Comparison of ENCODE assay signal across 30 mouse cellular contexts in the genomic region with DNA sequence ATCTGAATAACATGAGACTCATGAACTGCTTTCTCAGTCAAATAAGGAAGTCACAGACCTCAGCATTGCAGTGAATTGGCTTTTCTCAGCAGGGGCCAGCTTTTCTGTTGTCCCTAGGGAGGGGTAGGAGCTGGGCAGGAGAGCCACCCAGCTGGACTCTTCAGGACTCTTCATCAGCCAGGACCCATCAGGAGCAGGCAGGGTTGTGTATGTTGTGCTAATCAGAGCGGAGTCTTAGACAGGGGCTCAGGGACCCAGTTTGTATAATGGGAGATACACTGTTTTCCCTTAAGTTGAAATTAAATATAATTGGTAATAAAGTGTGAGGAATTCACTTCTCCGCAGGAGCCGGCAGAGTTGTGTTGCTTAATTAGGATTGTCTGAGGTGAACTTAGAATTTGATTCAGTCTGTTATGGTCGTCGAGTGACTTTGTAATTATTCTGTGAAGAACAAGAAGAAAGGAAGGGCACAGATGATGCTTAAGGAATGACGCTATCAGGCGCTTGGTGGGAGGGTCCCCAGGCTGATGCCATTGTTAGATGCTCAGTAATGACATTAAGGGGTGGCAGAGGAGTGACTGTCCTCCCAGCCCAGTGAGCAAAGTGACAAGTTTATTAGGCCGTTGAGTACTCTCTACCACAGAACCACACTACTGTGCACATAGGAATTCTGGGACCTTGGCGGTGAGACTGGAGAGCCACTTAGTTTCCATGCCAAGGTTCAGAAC.
DNase-seq lines count a peak whose midpoint lies in the region; ATAC-seq lines count a peak whose summit lies in the region.
"Had no signal": no experiment of that assay in that cellular context is flagged by ENCODE, and none has a peak within 500 bp of the region (broad histone marks: within the 10 kb centered on the region; RNA-seq: fewer than 3 reads in every experiment).

No protein-coding gene starts in this region.

- H3K4me1 ChIP-seq in forebrain, embryonic 12.5 days = peaks cover 8% of the 10 kb centered on the region; the same call in 1 of the 2 replicates
- no peaks in the 10 kb centered on the region for H3K4me1 ChIP-seq in forebrain, embryonic 16.5 days (replicated peaks; ENCODE audit: control insufficient read depth, insufficient read depth, low read length)
- peaks cover 6% of the 10 kb centered on the region; the same call in 1 of the 2 replicates for H3K4me1 ChIP-seq in midbrain, embryonic 11.5 days (ENCODE audit: control insufficient read depth, insufficient read depth, low read length)
- peaks cover 11% of the 10 kb centered on the region for H3K4me1 ChIP-seq in midbrain, embryonic 10.5 days
- peaks cover 8% of the 10 kb centered on the region for H3K4me1 ChIP-seq in hindbrain, embryonic 15.5 days (replicated peaks)
- H3K4me1 ChIP-seq: embryonic facial prominence, embryonic 10.5 days; embryonic facial prominence, embryonic 15.5 days; liver, embryonic 12.5 days had no signal

- no peaks in the 10 kb centered on the region for H3K27me3 ChIP-seq in forebrain, embryonic 12.5 days
- H3K27me3 ChIP-seq in forebrain, embryonic 16.5 days (replicated peaks; ENCODE audit: control insufficient read depth, insufficient read depth, low read length) = no peaks in the 10 kb centered on the region
- H3K27me3 ChIP-seq in midbrain, embryonic 11.5 days (ENCODE audit: control insufficient read depth, insufficient read depth, low read length) = no peaks in the 10 kb centered on the region
- H3K27me3 ChIP-seq in midbrain, embryonic 10.5 days (ENCODE audit: low read depth, poor library complexity, severe bottlenecking) = no peaks in the 10 kb centered on the region; the same call in 1 of the 2 replicates
- H3K27me3 ChIP-seq in hindbrain, embryonic 15.5 days = no peaks in the 10 kb centered on the region
- H3K27me3 ChIP-seq: embryonic facial prominence, embryonic 15.5 days had no signal

- DNase-seq in midbrain, embryonic 11.5 days (ENCODE audit: low spot score, missing footprints) = no peak
- DNase-seq in midbrain, embryonic 10.5 days (ENCODE audit: low spot score) = no peak
- peak; percentile 53 for DNase-seq in retina, embryonic 14.5 days (ENCODE audit: low spot score)
- DNase-seq in right cerebral cortex, postnatal 10 days (ENCODE audit: low spot score in 2 of 2) = no peak
- no peak for DNase-seq in ovary, postnatal 14 days (ENCODE audit: low spot score)
- DNase-seq: adrenal gland, postnatal 25 days; cerebellum, adult 11-12 months; cerebellum, postnatal 25 days; gastrocnemius, postnatal 14 days; heart, postnatal 14 days; kidney, adult 8-10 months; kidney, postnatal 4 days; layer of hippocampus, postnatal 36 days; left cerebral cortex, postnatal 4 days; liver, postnatal 0 days; lung, postnatal 14 days; spleen, adult 18-20 months; thymus, adult 18-20 months; thymus, postnatal 25 days had no signal

- 0 out of 2 replicates have a peak, but pooled peaks have one; percentile 41 for ATAC-seq in forebrain, embryonic 12.5 days (ENCODE audit: low FRiP score)
- no peak for ATAC-seq in forebrain, embryonic 16.5 days
- 0 out of 2 replicates have a peak, but pooled peaks have one; percentile 27 for ATAC-seq in midbrain, embryonic 11.5 days (ENCODE audit: low FRiP score)
- peak; percentile 24; the same call in 1 of the 2 replicates for ATAC-seq in hindbrain, embryonic 15.5 days (ENCODE audit: low FRiP score, low read depth)
- ATAC-seq: intestine, embryonic 16.5 days; liver, embryonic 12.5 days; liver, postnatal 0 days had no signal

- H3K27ac ChIP-seq in forebrain, embryonic 12.5 days = no peak overlapping the region
- H3K27ac ChIP-seq in forebrain, embryonic 16.5 days (ENCODE audit: low read length) = no peak overlapping the region
- no peak overlapping the region for H3K27ac ChIP-seq in midbrain, embryonic 11.5 days (ENCODE audit: low read depth, low read length)
- no peak overlapping the region; the same call in 1 of the 2 replicates for H3K27ac ChIP-seq in midbrain, embryonic 10.5 days (replicated peaks)
- no peak overlapping the region for H3K27ac ChIP-seq in hindbrain, embryonic 15.5 days (replicated peaks)
- H3K27ac ChIP-seq: embryonic facial prominence, embryonic 10.5 days; embryonic facial prominence, embryonic 15.5 days; kidney, postnatal 0 days; liver, embryonic 12.5 days; midbrain, embryonic 12.5 days; stomach, postnatal 0 days had no signal

- H3K9ac ChIP-seq in forebrain, embryonic 12.5 days = no peak overlapping the region
- H3K9ac ChIP-seq in forebrain, embryonic 16.5 days (replicated peaks; ENCODE audit: low read depth, low read length) = no peak overlapping the region
- H3K9ac ChIP-seq in midbrain, embryonic 11.5 days (ENCODE audit: low read length) = no peak overlapping the region
- no peak overlapping the region for H3K9ac ChIP-seq in hindbrain, embryonic 15.5 days
- H3K9ac ChIP-seq: embryonic facial prominence, embryonic 15.5 days; liver, embryonic 12.5 days; liver, postnatal 0 days; midbrain, embryonic 12.5 days had no signal

- no peak overlapping the region for H3K4me2 ChIP-seq in forebrain, embryonic 12.5 days
- H3K4me2 ChIP-seq in forebrain, embryonic 16.5 days (ENCODE audit: low read length) = no peak overlapping the region
- H3K4me2 ChIP-seq in midbrain, embryonic 11.5 days = no peak overlapping the region
- H3K4me2 ChIP-seq in hindbrain, embryonic 15.5 days = no peak overlapping the region
- H3K4me2 ChIP-seq: embryonic facial prominence, embryonic 15.5 days; liver, embryonic 12.5 days; midbrain, embryonic 12.5 days had no signal

- H3K9me3 ChIP-seq in forebrain, embryonic 12.5 days = no peaks in the 10 kb centered on the region
- H3K9me3 ChIP-seq in forebrain, embryonic 16.5 days (ENCODE audit: control insufficient read depth, low read length) = no peaks in the 10 kb centered on the region
- H3K9me3 ChIP-seq in midbrain, embryonic 11.5 days (ENCODE audit: control insufficient read depth, low read length) = no peaks in the 10 kb centered on the region
- H3K9me3 ChIP-seq in midbrain, embryonic 10.5 days (replicated peaks) = no peaks in the 10 kb centered on the region
- no peaks in the 10 kb centered on the region for H3K9me3 ChIP-seq in hindbrain, embryonic 15.5 days
- H3K9me3 ChIP-seq: embryonic facial prominence, embryonic 10.5 days; embryonic facial prominence, embryonic 15.5 days; liver, embryonic 12.5 days; midbrain, embryonic 12.5 days had no signal

- no peaks in the 10 kb centered on the region for H3K36me3 ChIP-seq in forebrain, embryonic 12.5 days (replicated peaks)
- no peaks in the 10 kb centered on the region for H3K36me3 ChIP-seq in forebrain, embryonic 16.5 days (ENCODE audit: control insufficient read depth, insufficient read depth)
- no peaks in the 10 kb centered on the region for H3K36me3 ChIP-seq in midbrain, embryonic 11.5 days (ENCODE audit: control insufficient read depth, insufficient read depth, low read length)
- H3K36me3 ChIP-seq in midbrain, embryonic 10.5 days = no peaks in the 10 kb centered on the region
- no peaks in the 10 kb centered on the region for H3K36me3 ChIP-seq in hindbrain, embryonic 15.5 days
- H3K36me3 ChIP-seq: embryonic facial prominence, embryonic 10.5 days; embryonic facial prominence, embryonic 15.5 days; G1E; midbrain, embryonic 12.5 days had no signal

- WGBS in forebrain, embryonic 12.5 days = 40% methylated on average over 9 of the region's 9 CpGs
- 28% methylated on average over 9 of the region's 9 CpGs for WGBS in forebrain, embryonic 16.5 days
- 41% methylated on average over 9 of the region's 9 CpGs for WGBS in midbrain, embryonic 11.5 days
- 51% methylated on average over 9 of the region's 9 CpGs for WGBS in midbrain, embryonic 10.5 days
- 41% methylated on average over 9 of the region's 9 CpGs for WGBS in hindbrain, embryonic 15.5 days

- no peak overlapping the region for H3K4me3 ChIP-seq in forebrain, embryonic 12.5 days (replicated peaks)
- H3K4me3 ChIP-seq in forebrain, embryonic 16.5 days (replicated peaks; ENCODE audit: low read length) = no peak overlapping the region
- no peak overlapping the region for H3K4me3 ChIP-seq in midbrain, embryonic 11.5 days (ENCODE audit: low read depth, low read length)
- no peak overlapping the region for H3K4me3 ChIP-seq in midbrain, embryonic 10.5 days
- H3K4me3 ChIP-seq in hindbrain, embryonic 15.5 days = no peak overlapping the region
- H3K4me3 ChIP-seq: embryonic facial prominence, embryonic 10.5 days; embryonic facial prominence, embryonic 15.5 days; liver, embryonic 12.5 days; midbrain, embryonic 12.5 days had no signal
